Mouse (Mus musculus): Measurements from ENCODE around the gene Hoxd11. TPM values are rescaled to one million over a fixed set of nuclear protein-coding genes. Genes with fewer than 3 reads are reported as not detected.
A peak's percentile ranks its signal among the peaks of the same experiment; 100 is the strongest.

The Hoxd11 gene
- polyA plus RNA-seq, 1 experiment from 2014 or later = not detected

DNA sequence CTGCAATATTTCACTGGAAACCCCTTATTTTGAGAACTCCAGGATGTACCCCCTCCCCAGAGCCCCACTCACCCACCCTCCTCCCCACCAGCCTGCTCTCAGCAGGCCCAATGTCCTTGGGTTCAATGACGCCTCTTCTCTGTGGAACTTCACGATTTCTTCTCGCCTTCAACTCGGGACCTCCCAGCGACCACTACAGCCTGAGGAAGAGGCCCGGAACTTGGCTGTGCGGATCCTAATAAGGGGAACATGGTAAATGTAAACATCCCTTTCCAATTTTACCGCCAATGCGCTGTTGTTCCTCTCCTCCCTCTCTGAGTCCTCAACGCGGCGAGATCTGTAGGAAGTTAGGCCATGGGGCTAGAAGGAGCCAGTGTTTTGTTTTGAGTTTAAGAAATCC lies 4.7 kb downstream of the Hoxd11 start:
- Histone ChIP-seq H3K27ac (ENCODE audit: low read depth, low read length) (no peak overlapping the region), H3K27me3 (replicated peaks; ENCODE audit: control insufficient read depth, insufficient read depth, low read length) (peaks cover 94% of the 10 kb centered on the region), H3K9me3 (replicated peaks; ENCODE audit: control insufficient read depth, low read length) (no peaks in the 10 kb centered on the region), H3K4me3 (ENCODE audit: low read depth, low read length) (no peak overlapping the region), H3K9ac (ENCODE audit: low read length) (no peak overlapping the region), H3K36me3 (ENCODE audit: control insufficient read depth, insufficient read depth, low read length) (no peaks in the 10 kb centered on the region), H3K4me1 (ENCODE audit: control insufficient read depth, insufficient read depth, low read length) (no peaks in the 10 kb centered on the region), H3K4me2 (ENCODE audit: low read length) (no peak overlapping the region)
- WGBS = 0% methylated on average over 12 of the region's 12 CpGs
- ATAC-seq = no peak
- no peak for DNase-seq (ENCODE audit: low spot score)

DNA sequence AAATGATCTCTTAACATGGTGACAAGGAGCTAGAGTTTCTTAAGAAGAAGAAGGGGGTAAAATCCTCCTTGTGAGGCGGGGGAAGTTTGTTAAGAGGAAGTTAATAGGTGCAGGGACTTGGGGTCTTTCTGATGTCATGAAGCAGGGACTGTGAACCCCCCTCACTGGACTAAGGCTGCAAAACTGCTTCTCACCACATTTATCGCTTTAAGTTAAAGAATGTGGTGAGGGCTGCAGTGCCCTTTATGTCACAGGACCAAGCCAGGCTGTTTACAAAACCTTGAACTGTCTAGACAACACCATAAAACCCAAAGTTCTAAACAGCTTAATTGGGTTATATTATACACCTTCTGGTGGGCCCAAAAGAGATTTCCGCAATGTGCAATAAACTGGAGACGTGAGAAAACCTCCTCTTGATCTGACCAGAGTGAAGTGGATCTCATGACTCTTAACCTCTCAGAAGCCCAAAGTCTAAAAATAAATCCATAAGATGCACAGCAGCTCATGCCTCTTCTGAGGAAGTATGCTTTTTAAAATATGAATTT lies 5.8 kb downstream of the Hoxd11 start:
- WGBS = 10% methylated on average over 4 of the region's 4 CpGs
- Histone ChIP-seq H3K4me3 (ENCODE audit: low read depth, low read length) (no peak overlapping the region), H3K9me3 (replicated peaks; ENCODE audit: control insufficient read depth, low read length) (no peaks in the 10 kb centered on the region), H3K36me3 (ENCODE audit: control insufficient read depth, insufficient read depth, low read length) (no peaks in the 10 kb centered on the region), H3K4me2 (ENCODE audit: low read length) (no peak overlapping the region), H3K9ac (ENCODE audit: low read length) (no peak overlapping the region), H3K27ac (ENCODE audit: low read depth, low read length) (no peak overlapping the region), H3K4me1 (ENCODE audit: control insufficient read depth, insufficient read depth, low read length) (no peaks in the 10 kb centered on the region), H3K27me3 (replicated peaks; ENCODE audit: control insufficient read depth, insufficient read depth, low read length) (peaks cover 94% of the 10 kb centered on the region)
- DNase-seq (ENCODE audit: low spot score) (no peak), ATAC-seq (no peak)

DNA sequence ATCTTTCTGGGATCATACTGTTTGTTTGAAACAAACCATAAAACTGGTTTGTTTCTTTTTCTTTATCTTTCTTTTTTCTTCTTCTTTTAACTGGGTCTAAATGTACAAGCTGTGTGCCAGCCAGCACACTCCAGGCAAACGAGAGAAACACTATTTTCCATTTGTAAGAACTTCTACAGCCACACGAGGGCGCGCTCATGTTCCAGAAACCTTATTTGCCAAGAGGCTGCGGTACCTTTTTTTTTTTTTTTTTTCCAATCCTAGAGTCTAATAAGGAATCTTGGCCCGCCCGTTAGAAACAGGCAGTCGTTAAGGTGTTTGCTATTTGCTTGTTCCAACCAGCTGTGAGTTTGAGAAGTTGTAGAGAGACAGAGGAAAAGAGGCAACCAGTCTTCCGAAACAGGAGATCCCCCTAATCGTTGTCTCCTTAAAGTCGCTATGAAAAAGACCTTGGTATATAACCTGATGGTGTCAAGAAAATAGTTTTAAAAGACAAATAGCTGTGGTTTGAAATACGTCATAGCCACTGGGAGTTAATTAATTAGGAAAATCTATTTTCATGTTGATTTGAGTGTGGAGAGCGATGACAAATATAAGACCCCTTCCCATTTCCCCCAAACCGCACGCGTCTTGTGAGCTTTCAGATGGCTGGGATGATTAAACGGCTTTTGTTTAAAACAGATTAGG lies 7.1 kb downstream of the Hoxd11 start:
- DNase-seq (ENCODE audit: low spot score) (peak; percentile 87), ATAC-seq (no peak)
- H3K4me1 ChIP-seq (ENCODE audit: control insufficient read depth, insufficient read depth, low read length) = no peaks in the 10 kb centered on the region
- no peak overlapping the region for H3K27ac ChIP-seq (ENCODE audit: low read depth, low read length)
- H3K4me2 ChIP-seq (ENCODE audit: low read length) = no peak overlapping the region
- no peaks in the 10 kb centered on the region for H3K9me3 ChIP-seq (replicated peaks; ENCODE audit: control insufficient read depth, low read length)
- 4% methylated on average over 17 of the region's 17 CpGs for WGBS
- no peaks in the 10 kb centered on the region for H3K36me3 ChIP-seq (ENCODE audit: control insufficient read depth, insufficient read depth, low read length)
- no peak overlapping the region for H3K4me3 ChIP-seq (ENCODE audit: low read depth, low read length)
- no peak overlapping the region for H3K9ac ChIP-seq (ENCODE audit: low read length)
- peaks cover 90% of the 10 kb centered on the region for H3K27me3 ChIP-seq (replicated peaks; ENCODE audit: control insufficient read depth, insufficient read depth, low read length)

DNA sequence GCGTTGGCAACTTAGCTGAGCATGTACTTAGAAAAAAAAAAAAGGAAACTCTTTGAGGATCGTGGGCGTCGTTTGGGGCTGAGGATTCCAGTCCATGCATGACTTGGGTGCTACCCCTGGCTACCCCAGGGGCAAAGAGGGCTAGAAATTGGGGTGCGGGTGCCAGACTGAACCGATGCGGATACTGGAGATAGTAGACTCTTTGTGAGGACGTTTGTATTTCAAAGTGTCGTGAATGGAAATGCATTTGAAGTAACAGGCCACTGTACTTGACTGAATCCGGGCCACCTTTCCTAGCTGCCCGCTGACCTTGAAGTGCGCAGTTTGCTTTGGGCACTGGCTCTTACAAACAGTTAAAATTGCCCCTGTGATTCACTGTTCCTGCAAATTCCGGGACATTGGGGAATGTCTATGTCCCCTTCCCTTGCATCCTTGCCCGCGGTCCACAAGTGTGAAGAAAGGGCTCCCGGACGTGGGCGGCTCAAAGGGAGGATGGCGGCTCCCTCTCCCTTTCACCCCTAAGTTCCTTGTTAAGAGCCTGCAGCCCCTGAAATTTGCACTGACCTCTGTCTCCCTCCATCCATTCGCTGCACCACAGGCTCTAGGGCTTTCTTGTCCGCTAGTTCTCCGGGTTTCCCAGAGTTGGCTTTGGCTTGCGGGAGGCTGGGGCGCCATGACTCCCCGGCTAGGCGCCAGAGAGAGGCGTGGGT lies 7.8 kb downstream of the Hoxd11 start:
- ATAC-seq (no peak), DNase-seq (ENCODE audit: low spot score) (no peak)
- Histone ChIP-seq H3K27me3 (replicated peaks; ENCODE audit: control insufficient read depth, insufficient read depth, low read length) (peaks cover 90% of the 10 kb centered on the region), H3K9me3 (replicated peaks; ENCODE audit: control insufficient read depth, low read length) (no peaks in the 10 kb centered on the region), H3K4me2 (ENCODE audit: low read length) (no peak overlapping the region), H3K4me3 (ENCODE audit: low read depth, low read length) (no peak overlapping the region), H3K9ac (ENCODE audit: low read length) (no peak overlapping the region), H3K27ac (ENCODE audit: low read depth, low read length) (no peak overlapping the region), H3K36me3 (ENCODE audit: control insufficient read depth, insufficient read depth, low read length) (no peaks in the 10 kb centered on the region), H3K4me1 (ENCODE audit: control insufficient read depth, insufficient read depth, low read length) (no peaks in the 10 kb centered on the region)
- under 1% methylated on average over 27 of the region's 27 CpGs for WGBS

DNA sequence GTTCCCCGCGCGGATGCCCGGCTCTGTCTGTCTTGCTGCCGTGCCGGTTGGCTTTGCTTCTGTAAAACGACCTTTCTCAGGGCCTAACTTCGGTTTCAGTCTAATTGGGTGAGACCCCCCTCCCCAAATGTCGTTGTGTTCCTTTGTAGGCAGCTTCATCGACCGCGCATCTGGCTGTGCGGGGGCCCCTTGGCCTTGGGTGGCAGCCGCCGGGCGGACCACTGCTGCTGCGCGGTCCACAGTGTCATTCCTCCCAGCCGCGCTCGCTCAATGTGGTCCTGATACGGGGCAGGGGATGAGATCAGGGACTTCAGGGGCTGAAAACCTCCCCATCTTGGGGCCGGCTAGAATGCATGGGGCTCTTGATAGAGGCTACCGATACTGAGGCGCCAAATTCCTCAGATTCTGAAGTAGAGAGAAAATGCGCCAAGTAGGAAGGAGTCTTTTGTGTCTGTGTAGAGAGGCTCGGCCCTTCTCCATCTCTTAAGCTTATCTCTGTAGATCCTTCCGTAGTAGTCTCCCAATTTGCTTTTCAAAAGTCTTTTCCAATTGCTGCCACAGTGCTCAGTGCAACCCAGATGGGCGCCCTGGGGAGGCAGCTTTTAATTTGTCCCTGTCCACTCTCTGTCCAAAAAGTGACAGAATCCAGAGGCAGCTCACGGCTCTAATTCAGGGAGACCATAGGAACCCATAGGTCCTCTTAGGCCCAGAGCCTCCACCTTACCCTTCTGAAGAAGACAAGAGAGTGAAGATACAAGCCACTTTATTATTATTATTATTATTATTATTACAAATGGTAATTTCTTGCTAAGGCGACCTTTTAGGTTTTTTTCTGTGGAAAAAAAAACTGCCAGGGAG lies 8.6 kb downstream of the Hoxd11 start:
- Histone ChIP-seq H3K27me3 (replicated peaks; ENCODE audit: control insufficient read depth, insufficient read depth, low read length) (peaks cover 90% of the 10 kb centered on the region), H3K36me3 (ENCODE audit: control insufficient read depth, insufficient read depth, low read length) (no peaks in the 10 kb centered on the region), H3K9ac (ENCODE audit: low read length) (no peak overlapping the region), H3K4me2 (ENCODE audit: low read length) (no peak overlapping the region), H3K4me3 (ENCODE audit: low read depth, low read length) (no peak overlapping the region), H3K27ac (ENCODE audit: low read depth, low read length) (no peak overlapping the region), H3K9me3 (replicated peaks; ENCODE audit: control insufficient read depth, low read length) (no peaks in the 10 kb centered on the region), H3K4me1 (ENCODE audit: control insufficient read depth, insufficient read depth, low read length) (no peaks in the 10 kb centered on the region)
- ATAC-seq (no peak), DNase-seq (ENCODE audit: low spot score) (no peak)
- WGBS = under 1% methylated on average over 31 of the region's 31 CpGs

DNA sequence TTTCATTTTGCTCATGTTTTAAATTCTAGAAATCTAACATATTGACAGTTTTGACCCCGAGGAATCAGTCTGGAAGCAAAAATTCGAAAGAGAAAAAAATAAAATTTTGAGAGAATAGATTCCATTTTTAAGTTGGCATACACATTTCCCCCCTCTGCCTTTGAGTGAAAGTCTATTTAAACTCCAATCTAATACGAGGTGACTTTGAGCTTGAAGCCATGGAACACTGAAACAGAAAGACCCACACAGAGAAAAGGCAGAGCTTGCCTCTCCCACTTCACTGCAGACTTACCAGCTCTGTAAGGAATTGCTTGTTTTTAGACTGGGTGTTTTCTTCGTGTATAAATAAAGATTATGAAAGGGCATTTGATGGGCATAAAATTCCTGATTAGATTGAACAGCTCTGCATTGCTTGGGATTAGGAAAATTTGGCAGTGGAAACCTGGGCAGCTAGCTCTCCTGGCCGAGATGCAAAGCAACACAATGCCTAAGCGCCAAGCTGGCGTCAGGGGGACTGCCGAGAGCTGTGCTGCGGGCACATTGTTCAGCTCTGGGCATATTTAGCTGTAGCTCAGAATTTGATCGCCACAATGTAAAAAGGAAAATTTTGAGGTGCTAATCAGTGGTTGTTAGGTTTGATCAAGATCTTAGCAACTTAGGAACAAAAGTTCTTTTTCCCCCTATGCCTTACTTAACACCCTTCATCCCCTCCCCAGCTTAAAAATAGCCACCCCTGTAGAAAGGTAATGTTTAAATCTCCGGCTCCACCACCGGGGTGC lies 9.6 kb downstream of the Hoxd11 start:
- no peak overlapping the region for H3K9ac ChIP-seq (ENCODE audit: low read length)
- H3K9me3 ChIP-seq (replicated peaks; ENCODE audit: control insufficient read depth, low read length) = no peaks in the 10 kb centered on the region
- no peak overlapping the region for H3K27ac ChIP-seq (ENCODE audit: low read depth, low read length)
- H3K36me3 ChIP-seq (ENCODE audit: control insufficient read depth, insufficient read depth, low read length) = no peaks in the 10 kb centered on the region
- no peak for DNase-seq (ENCODE audit: low spot score)
- H3K4me2 ChIP-seq (ENCODE audit: low read length) = no peak overlapping the region
- ATAC-seq = no peak
- WGBS = 5% methylated on average over 12 of the region's 12 CpGs
- no peak overlapping the region for H3K4me3 ChIP-seq (ENCODE audit: low read depth, low read length)
- no peaks in the 10 kb centered on the region for H3K4me1 ChIP-seq (ENCODE audit: control insufficient read depth, insufficient read depth, low read length)
- peaks cover 90% of the 10 kb centered on the region for H3K27me3 ChIP-seq (replicated peaks; ENCODE audit: control insufficient read depth, insufficient read depth, low read length)

DNA sequence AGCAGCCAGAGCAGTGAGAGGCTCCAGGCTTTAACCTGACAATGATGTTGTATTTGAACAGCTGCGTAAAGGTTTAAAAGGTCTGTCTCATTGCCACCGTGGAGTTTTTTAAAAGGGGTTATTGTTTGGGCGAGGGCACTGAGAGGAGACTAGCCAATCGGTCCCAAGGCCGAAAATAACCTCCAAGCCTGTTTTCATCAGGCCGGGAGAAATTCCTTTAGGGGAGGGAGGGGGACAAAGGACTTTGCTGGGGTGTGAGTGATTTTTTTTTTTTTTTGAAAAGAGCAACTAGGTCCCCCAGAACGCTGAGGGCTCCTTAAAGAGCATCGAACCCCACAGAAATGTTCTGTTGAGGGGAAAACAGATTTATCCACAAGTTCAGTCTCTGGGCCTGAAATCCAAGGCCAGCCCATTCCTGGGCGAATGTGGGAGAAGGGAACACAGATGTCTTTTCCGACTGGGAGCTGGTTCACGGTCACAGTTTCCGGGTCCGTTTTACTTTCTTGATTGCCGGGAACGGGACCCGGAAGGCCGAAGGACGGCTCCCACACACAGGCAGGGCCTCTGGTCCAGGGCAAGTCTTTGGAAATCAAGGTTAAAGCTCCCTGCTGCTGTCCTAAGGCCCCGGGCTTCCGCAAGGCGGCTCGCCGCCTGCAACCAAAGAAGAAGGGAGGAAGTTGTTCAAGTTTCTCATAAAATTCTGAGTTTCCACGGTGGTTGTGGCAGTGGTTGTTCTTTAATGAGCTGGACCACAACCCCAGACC lies 10.4 kb downstream of the Hoxd11 start:
- ATAC-seq (no peak), DNase-seq (ENCODE audit: low spot score) (no peak)
- Histone ChIP-seq H3K27me3 (replicated peaks; ENCODE audit: control insufficient read depth, insufficient read depth, low read length) (peaks cover 90% of the 10 kb centered on the region), H3K36me3 (ENCODE audit: control insufficient read depth, insufficient read depth, low read length) (no peaks in the 10 kb centered on the region), H3K27ac (ENCODE audit: low read depth, low read length) (no peak overlapping the region), H3K9ac (ENCODE audit: low read length) (no peak overlapping the region), H3K4me1 (ENCODE audit: control insufficient read depth, insufficient read depth, low read length) (no peaks in the 10 kb centered on the region), H3K4me2 (ENCODE audit: low read length) (no peak overlapping the region), H3K9me3 (replicated peaks; ENCODE audit: control insufficient read depth, low read length) (no peaks in the 10 kb centered on the region), H3K4me3 (ENCODE audit: low read depth, low read length) (no peak overlapping the region)
- WGBS = under 1% methylated on average over 24 of the region's 24 CpGs

DNA sequence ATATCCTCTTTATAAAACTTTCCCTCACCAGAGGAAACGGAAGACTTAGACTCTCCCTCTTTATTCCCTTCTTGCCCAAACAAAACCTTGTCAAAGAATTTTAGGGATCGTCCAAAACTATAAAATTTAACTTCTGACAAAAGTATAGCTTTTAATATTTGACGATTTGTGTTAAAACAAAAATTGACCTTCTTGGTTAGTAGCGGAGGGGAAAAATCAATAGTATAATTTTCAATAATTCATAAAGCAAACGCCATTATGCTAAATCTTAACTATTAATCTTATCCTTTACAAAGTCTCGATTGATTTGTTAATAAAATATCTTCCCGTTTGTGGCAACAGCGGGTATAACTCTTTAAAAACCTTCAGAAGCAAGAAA lies 11.0 kb downstream of the Hoxd11 start:
- H3K4me3 ChIP-seq (ENCODE audit: low read depth, low read length) = no peak overlapping the region
- no peak overlapping the region for H3K27ac ChIP-seq (ENCODE audit: low read depth, low read length)
- DNase-seq (ENCODE audit: low spot score) = no peak
- H3K36me3 ChIP-seq (ENCODE audit: control insufficient read depth, insufficient read depth, low read length) = no peaks in the 10 kb centered on the region
- H3K9me3 ChIP-seq (replicated peaks; ENCODE audit: control insufficient read depth, low read length) = no peaks in the 10 kb centered on the region
- H3K27me3 ChIP-seq (replicated peaks; ENCODE audit: control insufficient read depth, insufficient read depth, low read length) = peaks cover 90% of the 10 kb centered on the region
- no peak overlapping the region for H3K9ac ChIP-seq (ENCODE audit: low read length)
- 11% methylated on average over 8 of the region's 8 CpGs for WGBS
- no peaks in the 10 kb centered on the region for H3K4me1 ChIP-seq (ENCODE audit: control insufficient read depth, insufficient read depth, low read length)
- ATAC-seq = no peak
- no peak overlapping the region for H3K4me2 ChIP-seq (ENCODE audit: low read length)
